21 mouse cellular contexts compared by ENCODE assay signal in genomic region chr5:89061097-89061496, GRCm38 (mm10).
"Had no signal": no experiment of that assay in that cellular context is flagged by ENCODE, and none has a peak within 500 bp of the region (broad histone marks: within the 10 kb centered on the region; RNA-seq: fewer than 3 reads in every experiment).

No protein-coding gene starts in this region.

- H3K9ac ChIP-seq: hindbrain, embryonic 12.5 days; intestine, embryonic 15.5 days; limb, embryonic 13.5 days; limb, embryonic 15.5 days; liver, embryonic 12.5 days; liver, embryonic 14.5 days had no signal

- ATAC-seq: hindbrain, embryonic 16.5 days; inflammation-experienced regulatory T-cells, adult 6 months; intestine, embryonic 15.5 days; intestine, postnatal 0 days; liver, embryonic 12.5 days had no signal

- DNase-seq: gastrocnemius, postnatal 14 days; heart, adult 18-20 months; heart, postnatal 4 days; kidney, adult 18-20 months; kidney, adult 8-10 months; kidney, postnatal 10 days; kidney, postnatal 25 days; kidney, postnatal 4 days; left cerebral cortex, postnatal 4 days had no signal

- H3K9me3 ChIP-seq: hindbrain, embryonic 10.5 days; hindbrain, embryonic 12.5 days; intestine, embryonic 15.5 days; limb, embryonic 13.5 days; limb, embryonic 15.5 days; liver, embryonic 12.5 days had no signal

- H3K4me1 ChIP-seq: hindbrain, embryonic 10.5 days; hindbrain, embryonic 12.5 days; intestine, embryonic 15.5 days; limb, embryonic 13.5 days; limb, embryonic 15.5 days; liver, embryonic 12.5 days had no signal

- H3K36me3 ChIP-seq: hindbrain, embryonic 10.5 days; hindbrain, embryonic 12.5 days; intestine, embryonic 15.5 days; limb, embryonic 13.5 days; limb, embryonic 15.5 days; liver, embryonic 12.5 days had no signal

- H3K4me3 ChIP-seq: hindbrain, embryonic 10.5 days; hindbrain, embryonic 12.5 days; intestine, embryonic 15.5 days; layer of hippocampus, adult 2 months; limb, embryonic 13.5 days; limb, embryonic 15.5 days; liver, embryonic 12.5 days had no signal

- H3K27me3 ChIP-seq: hindbrain, embryonic 12.5 days; intestine, embryonic 15.5 days; limb, embryonic 13.5 days; limb, embryonic 15.5 days; liver, embryonic 12.5 days had no signal

- H3K27ac ChIP-seq: hindbrain, embryonic 10.5 days; hindbrain, embryonic 12.5 days; intestine, embryonic 15.5 days; layer of hippocampus, adult 2 months; limb, embryonic 13.5 days; limb, embryonic 15.5 days; liver, embryonic 12.5 days; liver, embryonic 14.5 days had no signal

- H3K4me2 ChIP-seq: heart, embryonic 11.5 days; hindbrain, embryonic 12.5 days; intestine, embryonic 15.5 days; limb, embryonic 13.5 days; limb, embryonic 15.5 days; liver, embryonic 12.5 days had no signal
